Mouse (Mus musculus): ENCODE results near the gene Nr1d1. TPM values are rescaled to one million over a fixed set of nuclear protein-coding genes. Genes with fewer than 3 reads are reported as not detected.
A peak's percentile ranks its signal among the peaks of the same experiment; 100 is the strongest.

Gene Nr1d1
- polyA plus RNA-seq, 1 experiment from 2014 or later, result 6.4 TPM

GRCm38 (mm10) chr11:98749716-98750115 is 25.4 kb downstream of the Nr1d1 start:
- peak overlapping the region; percentile 95; the same call in 1 of the 2 replicates for H3K27ac ChIP-seq (ENCODE audit: poor library complexity, severe bottlenecking)
- peak overlapping the region; percentile 47 for H3K9ac ChIP-seq
- H3K4me1 ChIP-seq (replicated peaks), result peaks cover 100% of the 10 kb centered on the region
- H3K4me3 ChIP-seq, result no peak overlapping the region
- H3K9me3 ChIP-seq (replicated peaks), result no peaks in the 10 kb centered on the region
- peaks cover 13% of the 10 kb centered on the region for H3K36me3 ChIP-seq
- no peaks in the 10 kb centered on the region for H3K27me3 ChIP-seq (replicated peaks)
- ATAC-seq (ENCODE audit: insufficient number of reproducible peaks, low FRiP score), result no peak
- H3K4me2 ChIP-seq, result peak overlapping the region; percentile 66
- 37% methylated on average over 5 of the region's 5 CpGs for WGBS

- peak overlapping the region; percentile 88 for H3K27ac ChIP-seq (ENCODE audit: poor library complexity, severe bottlenecking)
- H3K4me2 ChIP-seq, result peak overlapping the region; percentile 66
- WGBS, result 29% methylated on average over 15 of the region's 15 CpGs
- H3K9me3 ChIP-seq (replicated peaks), result no peaks in the 10 kb centered on the region
- H3K36me3 ChIP-seq, result peaks cover 8% of the 10 kb centered on the region
- H3K4me3 ChIP-seq, result no peak overlapping the region
- H3K27me3 ChIP-seq (replicated peaks), result no peaks in the 10 kb centered on the region
- peaks cover 100% of the 10 kb centered on the region for H3K4me1 ChIP-seq (replicated peaks)
- ATAC-seq (ENCODE audit: insufficient number of reproducible peaks, low FRiP score), result no peak
- H3K9ac ChIP-seq, result peak overlapping the region; percentile 74
Observed at GRCm38 (mm10) chr11:98748506-98749416, 26.4 kb downstream of the Nr1d1 start.

- ATAC-seq (ENCODE audit: insufficient number of reproducible peaks, low FRiP score), result no peak
- 29% methylated on average over 6 of the region's 6 CpGs for WGBS
- Histone ChIP-seq H3K9ac (peak overlapping the region; percentile 74), H3K27me3 (replicated peaks) (no peaks in the 10 kb centered on the region), H3K36me3 (no peaks in the 10 kb centered on the region), H3K4me3 (0 out of 2 replicates have a peak overlapping the region, but pooled peaks have one; percentile 3), H3K27ac (ENCODE audit: poor library complexity, severe bottlenecking) (peak overlapping the region; percentile 88), H3K4me2 (peak overlapping the region; percentile 66), H3K4me1 (replicated peaks) (peaks cover 100% of the 10 kb centered on the region), H3K9me3 (replicated peaks) (no peaks in the 10 kb centered on the region)
Observed at GRCm38 (mm10) chr11:98747804-98748505, 27.2 kb downstream of the Nr1d1 start.

- Histone ChIP-seq H3K27ac (ENCODE audit: poor library complexity, severe bottlenecking) (peak overlapping the region; percentile 88), H3K4me2 (peak overlapping the region; percentile 66), H3K4me1 (replicated peaks) (peaks cover 95% of the 10 kb centered on the region), H3K9me3 (replicated peaks) (no peaks in the 10 kb centered on the region), H3K36me3 (no peaks in the 10 kb centered on the region), H3K27me3 (replicated peaks) (no peaks in the 10 kb centered on the region), H3K4me3 (peak overlapping the region; percentile 30), H3K9ac (peak overlapping the region; percentile 21)
- 4% methylated on average over 19 of the region's 19 CpGs for WGBS
- peak; percentile 64 for ATAC-seq (ENCODE audit: insufficient number of reproducible peaks, low FRiP score)
Observed at GRCm38 (mm10) chr11:98746855-98747693, 28.1 kb downstream of the Nr1d1 start.

GRCm38 (mm10) chr11:98745932-98746853 is 28.9 kb downstream of the Nr1d1 start:
- Histone ChIP-seq H3K36me3 (no peaks in the 10 kb centered on the region), H3K4me2 (peak overlapping the region; percentile 66), H3K9me3 (replicated peaks) (no peaks in the 10 kb centered on the region), H3K27ac (ENCODE audit: poor library complexity, severe bottlenecking) (peak overlapping the region; percentile 88), H3K4me3 (no peak overlapping the region; the same call in 1 of the 2 replicates), H3K4me1 (replicated peaks) (peaks cover 86% of the 10 kb centered on the region), H3K27me3 (replicated peaks) (no peaks in the 10 kb centered on the region), H3K9ac (peak overlapping the region; percentile 21; the same call in 1 of the 2 replicates)
- ATAC-seq (ENCODE audit: insufficient number of reproducible peaks, low FRiP score), result no peak
- WGBS, result 46% methylated on average over 12 of the region's 12 CpGs

GRCm38 (mm10) chr11:98744456-98745019 is 30.6 kb downstream of the Nr1d1 start:
- Histone ChIP-seq H3K9me3 (replicated peaks) (no peaks in the 10 kb centered on the region), H3K27ac (ENCODE audit: poor library complexity, severe bottlenecking) (peak overlapping the region; percentile 92), H3K9ac (peak overlapping the region; percentile 96), H3K27me3 (replicated peaks) (no peaks in the 10 kb centered on the region), H3K4me3 (peak overlapping the region; percentile 87), H3K36me3 (no peaks in the 10 kb centered on the region), H3K4me2 (peak overlapping the region; percentile 80), H3K4me1 (replicated peaks) (peaks cover 82% of the 10 kb centered on the region)
- no peak for ATAC-seq (ENCODE audit: insufficient number of reproducible peaks, low FRiP score)
- 33% methylated on average over 7 of the region's 7 CpGs for WGBS

GRCm38 (mm10) chr11:98743655-98744345 is 31.3 kb downstream of the Nr1d1 start:
- Histone ChIP-seq H3K4me3 (peak overlapping the region; percentile 87), H3K9ac (peak overlapping the region; percentile 96), H3K4me1 (replicated peaks) (peaks cover 80% of the 10 kb centered on the region), H3K9me3 (replicated peaks) (no peaks in the 10 kb centered on the region), H3K27me3 (replicated peaks) (no peaks in the 10 kb centered on the region), H3K4me2 (peak overlapping the region; percentile 80), H3K36me3 (no peaks in the 10 kb centered on the region), H3K27ac (ENCODE audit: poor library complexity, severe bottlenecking) (peak overlapping the region; percentile 92)
- WGBS, result 4% methylated on average over 9 of the region's 9 CpGs
- no peak for ATAC-seq (ENCODE audit: insufficient number of reproducible peaks, low FRiP score)

GRCm38 (mm10) chr11:98742397-98743291 is 32.5 kb downstream of the Nr1d1 start:
- Histone ChIP-seq H3K27me3 (replicated peaks) (no peaks in the 10 kb centered on the region), H3K36me3 (no peaks in the 10 kb centered on the region), H3K9ac (peak overlapping the region; percentile 96), H3K27ac (ENCODE audit: poor library complexity, severe bottlenecking) (peak overlapping the region; percentile 92), H3K9me3 (replicated peaks) (no peaks in the 10 kb centered on the region), H3K4me3 (peak overlapping the region; percentile 87), H3K4me2 (peak overlapping the region; percentile 80), H3K4me1 (replicated peaks) (peaks cover 75% of the 10 kb centered on the region)
- peak; percentile 7 for ATAC-seq (ENCODE audit: insufficient number of reproducible peaks, low FRiP score)
- 3% methylated on average over 21 of the region's 21 CpGs for WGBS
